Mouse (Mus musculus) frontal cortex, postnatal 14 days (tissue): ENCODE measurements around the gene Diras1.

Source experiments
- DNase-seq, 2 experiments: peaks; one replicate each; pipeline ENCODE4 v3.0.0; 2022; ENCODE audit warnings: low spot score in 2 of 2

Gene Diras1

GRCm38 (mm10) chr10:81028219-81028618 is 2.8 kb upstream of the Diras1 start:
- DNase-seq: no peak

GRCm38 (mm10) chr10:81027331-81027730 is 1.9 kb upstream of the Diras1 start:
- no peak for DNase-seq

GRCm38 (mm10) chr10:81026857-81027256 is 1.4 kb upstream of the Diras1 start:
- DNase-seq: no peak

- no peak for DNase-seq
Observed at GRCm38 (mm10) chr10:81025047-81025621, 328 bp downstream of the Diras1 start.

- no peak for DNase-seq
Observed at GRCm38 (mm10) chr10:81024346-81024937, 1.0 kb downstream of the Diras1 start.

GRCm38 (mm10) chr10:81022744-81023143 is 2.7 kb downstream of the Diras1 start:
- no peak for DNase-seq

- DNase-seq: no peak
Observed at GRCm38 (mm10) chr10:81021547-81022110, 3.8 kb downstream of the Diras1 start.

- no peak for DNase-seq
Observed at GRCm38 (mm10) chr10:81020207-81020606, 5.3 kb downstream of the Diras1 start.

GRCm38 (mm10) chr10:81019687-81020086 is 5.8 kb downstream of the Diras1 start:
- DNase-seq: no peak

GRCm38 (mm10) chr10:81018326-81018725 is 7.1 kb downstream of the Diras1 start:
- DNase-seq: no peak

- DNase-seq: no peak
Observed at GRCm38 (mm10) chr10:81016645-81017044, 8.8 kb downstream of the Diras1 start.

- no peak for DNase-seq
Observed at GRCm38 (mm10) chr10:81015666-81016065, 9.8 kb downstream of the Diras1 start.

GRCm38 (mm10) chr10:81014393-81015384 is 10.8 kb downstream of the Diras1 start, which contains the start of gene Gng7:
Gene Gng7 (minus strand): TSS chr10:81014945.
- DNase-seq: peak; percentile 97 to 98

GRCm38 (mm10) chr10:81010851-81011250 is 14.6 kb downstream of the Diras1 start:
- no peak for DNase-seq

GRCm38 (mm10) chr10:81007240-81007639 is 18.2 kb downstream of the Diras1 start:
- DNase-seq: no peak

GRCm38 (mm10) chr10:81006005-81006677 is 19.3 kb downstream of the Diras1 start:
- no peak for DNase-seq

GRCm38 (mm10) chr10:81001161-81001560 is 24.3 kb downstream of the Diras1 start:
- peak in 1 of 2 experiments; percentile 72 for DNase-seq

GRCm38 (mm10) chr10:81000197-81001062 is 25.0 kb downstream of the Diras1 start:
- no peak for DNase-seq

GRCm38 (mm10) chr10:80999362-81000196 is 25.9 kb downstream of the Diras1 start:
- DNase-seq: peak; percentile 86 to 88

GRCm38 (mm10) chr10:80998778-80999177 is 26.7 kb downstream of the Diras1 start:
- no peak for DNase-seq
